Mouse (Mus musculus) limb, embryonic 12.5 days (tissue): ENCODE data around the gene Meis2. TPM values are rescaled to one million over a fixed set of nuclear protein-coding genes. Genes with fewer than 3 reads are reported as not detected.

Experiments used
- ATAC-seq: fragments of 200-750 bp; cut with Nextera tagmentation; 2 replicates; pipeline ENCODE4 v1.8.0; 2017; ENCODE audit warnings: low read depth, moderate TSS enrichment; ENCODE audit not compliant: insufficient number of reproducible peaks, insufficient read depth, low FRiP score, low TSS enrichment
- H3K27ac ChIP-seq: fragments of 300-500 bp; sonication (generic); 2 replicates; pipeline ENCODE4 v1.5.1; 2016; ENCODE audit warnings: mild to moderate bottlenecking, moderate library complexity
- H3K27me3 ChIP-seq: fragments of 300-500 bp; sonication (generic); 2 replicates; pipeline ENCODE4 v1.6.1; 2016; ENCODE audit warnings: mild to moderate bottlenecking, moderate library complexity
- H3K36me3 ChIP-seq: fragments of 300-500 bp; sonication (generic); 2 replicates; pipeline ENCODE4 v1.6.1; 2016; ENCODE audit warnings: mild to moderate bottlenecking, moderate library complexity
- H3K4me1 ChIP-seq: fragments of 300-500 bp; sonication (generic); replicated peaks from 2 replicates; pipeline ENCODE4 v1.6.1; 2016
- H3K4me2 ChIP-seq: fragments of 300-500 bp; sonication (generic); 2 replicates; pipeline ENCODE4 v1.6.1; 2016; ENCODE audit warnings: mild to moderate bottlenecking, moderate library complexity
- H3K4me3 ChIP-seq: fragments of 300-500 bp; sonication (generic); replicated peaks from 2 replicates; pipeline ENCODE4 v1.5.1; 2016; ENCODE audit warnings: mild to moderate bottlenecking
- H3K9ac ChIP-seq: fragments of 300-500 bp; sonication (generic); replicated peaks from 2 replicates; pipeline ENCODE4 v1.6.1; 2016; ENCODE audit warnings: mild to moderate bottlenecking, moderate library complexity
- H3K9me3 ChIP-seq: fragments of 300-500 bp; sonication (generic); 2 replicates; pipeline ENCODE4 v1.6.1; 2016; ENCODE audit warnings: mild to moderate bottlenecking, moderate library complexity
- WGBS: fragments of 180-500 bp; shearing (Covaris S2); methylation state at CpG from one replicate; pipeline ENCODE4 v1.1.7; 2016; 5-methylcytosine and 5-hydroxymethylcytosine counted together
- polyA plus RNA-seq: library from polyadenylated mRNA; unstranded; fragments of >200 nt; fragmentation: Nextera tagmentation; extraction: Ambion mirVana; gene quantifications from 2 replicates; pipeline ENCODE4 v1.2.1, GENCODE M21; 2016

Meis2 gene
- polyA plus RNA-seq, 1 experiment from 2014 or later = 20.5 TPM

GRCm38 (mm10) chr2:115938926-115939563, 126.6 kb downstream of the Meis2 start:
- Histone ChIP-seq H3K9me3 (no peaks in the 10 kb centered on the region), H3K4me2 (no peak overlapping the region), H3K4me1 (peaks cover 3% of the 10 kb centered on the region; the same call in 1 of the 2 replicates), H3K9ac (no peak overlapping the region), H3K27me3 (no peaks in the 10 kb centered on the region), H3K27ac (no peak overlapping the region), H3K36me3 (no peaks in the 10 kb centered on the region), H3K4me3 (no peak overlapping the region)
- WGBS = 83% methylated on average over 8 of the region's 8 CpGs
- ATAC-seq = no peak

GRCm38 (mm10) chr2:115938296-115938695, 127.3 kb downstream of the Meis2 start:
- Histone ChIP-seq H3K4me3 (no peak overlapping the region), H3K36me3 (no peaks in the 10 kb centered on the region), H3K9ac (no peak overlapping the region), H3K4me2 (no peak overlapping the region), H3K9me3 (no peaks in the 10 kb centered on the region), H3K4me1 (no peaks in the 10 kb centered on the region), H3K27me3 (no peaks in the 10 kb centered on the region), H3K27ac (no peak overlapping the region)
- ATAC-seq = no peak
- 97% methylated on average over 3 of the region's 3 CpGs for WGBS

- ATAC-seq = no peak
- Histone ChIP-seq H3K36me3 (no peaks in the 10 kb centered on the region), H3K4me2 (no peak overlapping the region), H3K9ac (no peak overlapping the region), H3K4me1 (no peaks in the 10 kb centered on the region), H3K27me3 (no peaks in the 10 kb centered on the region), H3K4me3 (no peak overlapping the region), H3K9me3 (no peaks in the 10 kb centered on the region), H3K27ac (no peak overlapping the region)
- 80% methylated on average over 1 of the region's 1 CpGs for WGBS
Measured at GRCm38 (mm10) chr2:115937896-115938295, 127.7 kb downstream of the Meis2 start.

GRCm38 (mm10) chr2:115936786-115937185, 128.9 kb downstream of the Meis2 start:
- Histone ChIP-seq H3K9me3 (no peaks in the 10 kb centered on the region), H3K4me1 (no peaks in the 10 kb centered on the region), H3K4me2 (no peak overlapping the region), H3K4me3 (no peak overlapping the region), H3K27me3 (no peaks in the 10 kb centered on the region), H3K9ac (no peak overlapping the region), H3K27ac (no peak overlapping the region), H3K36me3 (no peaks in the 10 kb centered on the region)
- 86% methylated on average over 9 of the region's 9 CpGs for WGBS
- ATAC-seq = no peak

GRCm38 (mm10) chr2:115934299-115934698, 131.3 kb downstream of the Meis2 start:
- no peak for ATAC-seq
- no peaks in the 10 kb centered on the region for H3K27me3 ChIP-seq
- WGBS = 91% methylated on average over 2 of the region's 2 CpGs

GRCm38 (mm10) chr2:115933259-115933658, 132.4 kb downstream of the Meis2 start:
- Histone ChIP-seq H3K4me3 (no peak overlapping the region), H3K9me3 (no peaks in the 10 kb centered on the region), H3K4me1 (no peaks in the 10 kb centered on the region), H3K9ac (no peak overlapping the region), H3K27ac (no peak overlapping the region), H3K4me2 (no peak overlapping the region), H3K27me3 (no peaks in the 10 kb centered on the region), H3K36me3 (no peaks in the 10 kb centered on the region)
- no peak for ATAC-seq
- WGBS = 86% methylated on average over 2 of the region's 2 CpGs

More at GRCm38 (mm10) chr2:115934299-115934698, 131.3 kb downstream of the Meis2 start:
- Histone ChIP-seq H3K4me3 (no peak overlapping the region), H3K36me3 (no peaks in the 10 kb centered on the region), H3K4me1 (no peaks in the 10 kb centered on the region), H3K4me2 (no peak overlapping the region), H3K9me3 (no peaks in the 10 kb centered on the region), H3K9ac (no peak overlapping the region), H3K27ac (no peak overlapping the region)

GRCm38 (mm10) chr2:115925744-115926143, 139.9 kb downstream of the Meis2 start:
- no peak for ATAC-seq
- WGBS = 83% methylated on average over 3 of the region's 3 CpGs
- H3K4me2 ChIP-seq = no peak overlapping the region

GRCm38 (mm10) chr2:115924472-115924871, 141.2 kb downstream of the Meis2 start:
- no peak for ATAC-seq
- no peak overlapping the region for H3K4me3 ChIP-seq
- no peaks in the 10 kb centered on the region for H3K36me3 ChIP-seq
- H3K9ac ChIP-seq = no peak overlapping the region
- H3K4me2 ChIP-seq = no peak overlapping the region
- H3K9me3 ChIP-seq = no peaks in the 10 kb centered on the region
- H3K27ac ChIP-seq = no peak overlapping the region
- H3K4me1 ChIP-seq = no peaks in the 10 kb centered on the region
- no peaks in the 10 kb centered on the region for H3K27me3 ChIP-seq
- WGBS = 73% methylated on average over 6 of the region's 6 CpGs

More at GRCm38 (mm10) chr2:115925744-115926143, 139.9 kb downstream of the Meis2 start:
- Histone ChIP-seq H3K4me3 (no peak overlapping the region), H3K9ac (no peak overlapping the region), H3K36me3 (no peaks in the 10 kb centered on the region), H3K27ac (no peak overlapping the region), H3K9me3 (no peaks in the 10 kb centered on the region), H3K27me3 (no peaks in the 10 kb centered on the region), H3K4me1 (no peaks in the 10 kb centered on the region)

- no peaks in the 10 kb centered on the region for H3K4me1 ChIP-seq
- no peaks in the 10 kb centered on the region for H3K27me3 ChIP-seq
- 27% methylated on average over 6 of the region's 6 CpGs for WGBS
- H3K27ac ChIP-seq = no peak overlapping the region
- ATAC-seq = no peak
- H3K9me3 ChIP-seq = no peaks in the 10 kb centered on the region
- no peak overlapping the region for H3K4me2 ChIP-seq
- H3K4me3 ChIP-seq = no peak overlapping the region
- no peak overlapping the region for H3K9ac ChIP-seq
- no peaks in the 10 kb centered on the region for H3K36me3 ChIP-seq
Measured at GRCm38 (mm10) chr2:115923247-115923646, 142.4 kb downstream of the Meis2 start.

- Histone ChIP-seq H3K4me1 (no peaks in the 10 kb centered on the region), H3K4me2 (no peak overlapping the region), H3K27ac (no peak overlapping the region), H3K9me3 (no peaks in the 10 kb centered on the region), H3K4me3 (no peak overlapping the region), H3K27me3 (no peaks in the 10 kb centered on the region), H3K9ac (no peak overlapping the region), H3K36me3 (no peaks in the 10 kb centered on the region)
- no peak for ATAC-seq
- WGBS = 88% methylated on average over 9 of the region's 9 CpGs
Measured at GRCm38 (mm10) chr2:115921687-115922086, 144.0 kb downstream of the Meis2 start.

- Histone ChIP-seq H3K36me3 (no peaks in the 10 kb centered on the region), H3K9ac (no peak overlapping the region), H3K27ac (no peak overlapping the region), H3K4me2 (no peak overlapping the region), H3K4me3 (no peak overlapping the region), H3K27me3 (no peaks in the 10 kb centered on the region; the same call in 1 of the 2 replicates), H3K9me3 (no peaks in the 10 kb centered on the region), H3K4me1 (0 out of 2 replicates have a peak, but pooled peaks cover under 1% of the 10 kb centered on the region)
- no peak for ATAC-seq
- WGBS = 70% methylated on average over 5 of the region's 5 CpGs
Measured at GRCm38 (mm10) chr2:115920336-115920951, 145.2 kb downstream of the Meis2 start.
